Mouse (Mus musculus) A20 (cell line): Measurements from ENCODE around the gene Ankrd44.

Experiments used
- DNase-seq: peaks from one replicate; pipeline ENCODE4 v3.0.0-alpha.2; 2011; ENCODE audit warnings: low read depth, low spot score

Ankrd44 gene

GRCm38 (mm10) chr1:54707888-54708565 is 218.2 kb downstream of the Ankrd44 start:
- no peak for DNase-seq

- DNase-seq: no peak
Observed at GRCm38 (mm10) chr1:54707036-54707887, 218.9 kb downstream of the Ankrd44 start.

- DNase-seq: peak; percentile 40
Observed at GRCm38 (mm10) chr1:54706621-54707020, 219.6 kb downstream of the Ankrd44 start.

- no peak for DNase-seq
Observed at GRCm38 (mm10) chr1:54703466-54703865, 222.7 kb downstream of the Ankrd44 start.

GRCm38 (mm10) chr1:54702918-54703317 is 223.3 kb downstream of the Ankrd44 start:
- no peak for DNase-seq

- no peak for DNase-seq
Observed at GRCm38 (mm10) chr1:54695396-54695795, 230.8 kb downstream of the Ankrd44 start.

GRCm38 (mm10) chr1:54691824-54692223 is 234.4 kb downstream of the Ankrd44 start:
- DNase-seq: no peak

- no peak for DNase-seq
Observed at GRCm38 (mm10) chr1:54690291-54690965, 235.8 kb downstream of the Ankrd44 start.

GRCm38 (mm10) chr1:54688441-54688840 is 237.7 kb downstream of the Ankrd44 start:
- no peak for DNase-seq

- no peak for DNase-seq
Observed at GRCm38 (mm10) chr1:54684316-54684715, 241.9 kb downstream of the Ankrd44 start.

GRCm38 (mm10) chr1:54679556-54679955 is 246.6 kb downstream of the Ankrd44 start:
- no peak for DNase-seq

- no peak for DNase-seq
Observed at GRCm38 (mm10) chr1:54678037-54678436, 248.2 kb downstream of the Ankrd44 start.

GRCm38 (mm10) chr1:54675478-54675877 is 250.7 kb downstream of the Ankrd44 start:
- no peak for DNase-seq

- DNase-seq: no peak
Observed at GRCm38 (mm10) chr1:54667991-54668390, 258.2 kb downstream of the Ankrd44 start.

- peak; percentile 75 for DNase-seq
Observed at GRCm38 (mm10) chr1:54665582-54666405, 260.4 kb downstream of the Ankrd44 start.

- DNase-seq: no peak
Observed at GRCm38 (mm10) chr1:54665095-54665494, 261.1 kb downstream of the Ankrd44 start.

- DNase-seq: no peak
Observed at GRCm38 (mm10) chr1:54660674-54661073, 265.5 kb downstream of the Ankrd44 start.

GRCm38 (mm10) chr1:54658558-54658957 is 267.6 kb downstream of the Ankrd44 start:
- no peak for DNase-seq

- no peak for DNase-seq
Observed at GRCm38 (mm10) chr1:54648237-54648636, 277.9 kb downstream of the Ankrd44 start.

- DNase-seq: no peak
Observed at GRCm38 (mm10) chr1:54647335-54647745, 278.8 kb downstream of the Ankrd44 start.

GRCm38 (mm10) chr1:54640184-54640795 is 285.9 kb downstream of the Ankrd44 start:
- no peak for DNase-seq
